Mouse (Mus musculus) v-Abl transformed pro-B cells (cell line): ENCODE results near the gene Gm4981.
"Not testable (repeated sequence)": the region's sequence is repeated elsewhere in the genome, so short reads cannot be mapped to it uniquely, and the experiment has no call there.

Experiments
- in situ Hi-C, 2 experiments: fragments of 400-800 bp; cut with MboI; formaldehyde crosslinking; loops; one replicate each; pipeline ENCODE4 v1.15.1; 2025; ENCODE audit not compliant: unreplicated experiment in 2 of 2

Gm4981 gene

GRCm38 (mm10) chr10:58223972-58224805, 12.3 kb downstream of the Gm4981 start:
- in situ Hi-C loops = not testable (repeated sequence)

GRCm38 (mm10) chr10:58223161-58223560, 13.3 kb downstream of the Gm4981 start:
- in situ Hi-C loops = not testable (repeated sequence)

- in situ Hi-C loops = not testable (repeated sequence)
These were observed 14.9 kb downstream of the Gm4981 start for GRCm38 (mm10) chr10:58221571-58221970.

- in situ Hi-C loops = no loop called here
These were observed 15.8 kb downstream of the Gm4981 start for GRCm38 (mm10) chr10:58220726-58221125.

- in situ Hi-C loops = no loop called here
These were observed 19.1 kb downstream of the Gm4981 start for GRCm38 (mm10) chr10:58217366-58217765.

- in situ Hi-C loops = no loop called here
These were observed 21.1 kb downstream of the Gm4981 start for GRCm38 (mm10) chr10:58215353-58215752.

- in situ Hi-C loops = no loop called here
These were observed 21.6 kb downstream of the Gm4981 start for GRCm38 (mm10) chr10:58214934-58215333.

GRCm38 (mm10) chr10:58214497-58214896, 22.0 kb downstream of the Gm4981 start:
- in situ Hi-C loops = no loop called here

GRCm38 (mm10) chr10:58212230-58212629, 24.3 kb downstream of the Gm4981 start:
- in situ Hi-C loops = no loop called here

- in situ Hi-C loops = no loop called here
These were observed 25.3 kb downstream of the Gm4981 start for GRCm38 (mm10) chr10:58211213-58211612.

GRCm38 (mm10) chr10:58210514-58210913, 26.0 kb downstream of the Gm4981 start:
- in situ Hi-C loops = no loop called here

GRCm38 (mm10) chr10:58209710-58210467, 26.6 kb downstream of the Gm4981 start:
- in situ Hi-C loops = no loop called here

GRCm38 (mm10) chr10:58206639-58207404, 29.7 kb downstream of the Gm4981 start:
- in situ Hi-C loops = no loop called here

- in situ Hi-C loops = no loop called here
These were observed 30.5 kb downstream of the Gm4981 start for GRCm38 (mm10) chr10:58205986-58206385.
